Mouse (Mus musculus) embryonic facial prominence, embryonic 15.5 days (tissue): ENCODE measurements at regions not wholly inside any gene's neighbourhood (a gene's known extent, or its start where the extent isn't known, plus 50 kb on each side); places are given as distances from the start of the nearest gene placed in this dataset.

Experiments
- ATAC-seq: fragments of 200-750 bp; cut with Nextera tagmentation; 2 replicates; pipeline ENCODE4 v1.8.0; 2017; ENCODE audit warnings: low read depth, moderate TSS enrichment; ENCODE audit not compliant: insufficient number of reproducible peaks, low FRiP score, low TSS enrichment
- H3K27ac ChIP-seq: fragments of 300-500 bp; sonication (generic); replicated peaks from 2 replicates; pipeline ENCODE4 v1.5.1; 2015; ENCODE audit warnings: mild to moderate bottlenecking, inconsistent platforms
- H3K27me3 ChIP-seq: fragments of 300-500 bp; sonication (generic); 2 replicates; pipeline ENCODE4 v1.6.1; 2015; ENCODE audit warnings: inconsistent platforms
- H3K36me3 ChIP-seq: fragments of 300-500 bp; sonication (generic); 2 replicates; pipeline ENCODE4 v1.6.1; 2015; ENCODE audit warnings: mild to moderate bottlenecking, inconsistent platforms
- H3K4me1 ChIP-seq: fragments of 300-500 bp; sonication (generic); 2 replicates; pipeline ENCODE4 v1.6.1; 2015; ENCODE audit warnings: inconsistent platforms
- H3K4me2 ChIP-seq: fragments of 300-500 bp; sonication (generic); replicated peaks from 2 replicates; pipeline ENCODE4 v1.6.1; 2015; ENCODE audit warnings: mild to moderate bottlenecking, inconsistent platforms
- H3K4me3 ChIP-seq: fragments of 300-500 bp; sonication (generic); replicated peaks from 2 replicates; pipeline ENCODE4 v1.5.1; 2015; ENCODE audit warnings: mild to moderate bottlenecking, inconsistent platforms
- H3K9ac ChIP-seq: fragments of 300-500 bp; sonication (generic); 2 replicates; pipeline ENCODE4 v1.6.1; 2015; ENCODE audit warnings: inconsistent platforms
- H3K9me3 ChIP-seq: fragments of 300-500 bp; sonication (generic); replicated peaks from 2 replicates; pipeline ENCODE4 v1.6.1; 2016; ENCODE audit warnings: inconsistent platforms
- WGBS: fragments of 180-500 bp; shearing (Covaris S2); methylation state at CpG from one replicate; pipeline ENCODE4 v1.1.7; 2015; 5-methylcytosine and 5-hydroxymethylcytosine counted together

GRCm38 (mm10) chr3:130850766-130851308 is 120.6 kb upstream of the Rpl34 start:
- WGBS = 38% methylated on average over 5 of the region's 5 CpGs
- H3K4me1 ChIP-seq = no peaks in the 10 kb centered on the region; the same call in 1 of the 2 replicates
- ATAC-seq = no peak; the same call in 1 of the 2 replicates
- no peak overlapping the region for H3K27ac ChIP-seq
- H3K4me2 ChIP-seq = no peak overlapping the region
- H3K9ac ChIP-seq = no peak overlapping the region
- H3K36me3 ChIP-seq = no peaks in the 10 kb centered on the region
- no peaks in the 10 kb centered on the region for H3K9me3 ChIP-seq
- H3K27me3 ChIP-seq = no peaks in the 10 kb centered on the region
- H3K4me3 ChIP-seq = no peak overlapping the region

GRCm38 (mm10) chr3:130841755-130842154 is 111.6 kb upstream of the Rpl34 start:
- H3K4me3 ChIP-seq = no peak overlapping the region
- H3K9me3 ChIP-seq = no peaks in the 10 kb centered on the region
- H3K4me1 ChIP-seq = peaks cover 4% of the 10 kb centered on the region
- 24% methylated on average over 1 of the region's 1 CpGs for WGBS
- no peak overlapping the region for H3K27ac ChIP-seq
- no peak for ATAC-seq
- H3K4me2 ChIP-seq = no peak overlapping the region
- H3K36me3 ChIP-seq = no peaks in the 10 kb centered on the region
- H3K9ac ChIP-seq = no peak overlapping the region
- no peaks in the 10 kb centered on the region for H3K27me3 ChIP-seq

GRCm38 (mm10) chr3:130839924-130840440 is 109.8 kb upstream of the Rpl34 start:
- Histone ChIP-seq H3K27me3 (no peaks in the 10 kb centered on the region), H3K4me3 (no peak overlapping the region), H3K9ac (no peak overlapping the region), H3K4me2 (no peak overlapping the region), H3K36me3 (no peaks in the 10 kb centered on the region), H3K4me1 (peaks cover 7% of the 10 kb centered on the region), H3K27ac (no peak overlapping the region), H3K9me3 (no peaks in the 10 kb centered on the region)
- ATAC-seq = no peak
- 86% methylated on average over 9 of the region's 9 CpGs for WGBS

- no peak overlapping the region for H3K27ac ChIP-seq
- H3K27me3 ChIP-seq = no peaks in the 10 kb centered on the region
- ATAC-seq = peak; percentile 60
- H3K9me3 ChIP-seq = no peaks in the 10 kb centered on the region
- peak overlapping the region; percentile 24; the same call in 1 of the 2 replicates for H3K4me2 ChIP-seq
- peaks cover 7% of the 10 kb centered on the region for H3K4me1 ChIP-seq
- no peak overlapping the region for H3K9ac ChIP-seq
- 41% methylated on average over 19 of the region's 19 CpGs for WGBS
- H3K4me3 ChIP-seq = no peak overlapping the region
- H3K36me3 ChIP-seq = no peaks in the 10 kb centered on the region
Observed at GRCm38 (mm10) chr3:130838626-130839422, 108.6 kb upstream of the Rpl34 start.

GRCm38 (mm10) chr3:130833722-130834121 is 103.5 kb upstream of the Rpl34 start:
- Histone ChIP-seq H3K27me3 (no peaks in the 10 kb centered on the region), H3K4me1 (peaks cover 8% of the 10 kb centered on the region; the same call in 1 of the 2 replicates), H3K9me3 (no peaks in the 10 kb centered on the region), H3K9ac (no peak overlapping the region), H3K4me3 (no peak overlapping the region), H3K36me3 (no peaks in the 10 kb centered on the region), H3K4me2 (no peak overlapping the region), H3K27ac (no peak overlapping the region)
- WGBS = 65% methylated on average over 5 of the region's 5 CpGs
- no peak for ATAC-seq

- Histone ChIP-seq H3K4me1 (peaks cover 8% of the 10 kb centered on the region; the same call in 1 of the 2 replicates), H3K27me3 (no peaks in the 10 kb centered on the region), H3K9me3 (no peaks in the 10 kb centered on the region), H3K4me3 (no peak overlapping the region), H3K36me3 (no peaks in the 10 kb centered on the region), H3K4me2 (no peak overlapping the region), H3K9ac (no peak overlapping the region), H3K27ac (no peak overlapping the region)
- no peak for ATAC-seq
- 63% methylated on average over 9 of the region's 9 CpGs for WGBS
Observed at GRCm38 (mm10) chr3:130833082-130833481, 102.9 kb upstream of the Rpl34 start.

- 87% methylated on average over 6 of the region's 6 CpGs for WGBS
- no peak for ATAC-seq
- Histone ChIP-seq H3K4me1 (peaks cover 8% of the 10 kb centered on the region; the same call in 1 of the 2 replicates), H3K36me3 (no peaks in the 10 kb centered on the region), H3K27ac (no peak overlapping the region), H3K27me3 (no peaks in the 10 kb centered on the region), H3K9ac (no peak overlapping the region), H3K9me3 (no peaks in the 10 kb centered on the region), H3K4me3 (no peak overlapping the region), H3K4me2 (no peak overlapping the region)
Observed at GRCm38 (mm10) chr3:130831788-130832187, 101.6 kb upstream of the Rpl34 start.

- no peak for ATAC-seq
- H3K27me3 ChIP-seq = no peaks in the 10 kb centered on the region
- H3K4me3 ChIP-seq = no peak overlapping the region
- H3K36me3 ChIP-seq = no peaks in the 10 kb centered on the region
- H3K9me3 ChIP-seq = no peaks in the 10 kb centered on the region
- 72% methylated on average over 4 of the region's 4 CpGs for WGBS
- no peak overlapping the region for H3K4me2 ChIP-seq
- peaks cover 5% of the 10 kb centered on the region; the same call in 1 of the 2 replicates for H3K4me1 ChIP-seq
- no peak overlapping the region for H3K9ac ChIP-seq
- H3K27ac ChIP-seq = no peak overlapping the region
Observed at GRCm38 (mm10) chr3:130828346-130828745, 98.1 kb upstream of the Rpl34 start.

GRCm38 (mm10) chr3:130827934-130828333 is 97.7 kb upstream of the Rpl34 start:
- no peak for ATAC-seq
- Histone ChIP-seq H3K36me3 (no peaks in the 10 kb centered on the region), H3K4me3 (no peak overlapping the region), H3K27ac (no peak overlapping the region), H3K9me3 (no peaks in the 10 kb centered on the region), H3K4me1 (peaks cover 2% of the 10 kb centered on the region; the same call in 1 of the 2 replicates), H3K9ac (no peak overlapping the region), H3K4me2 (no peak overlapping the region), H3K27me3 (no peaks in the 10 kb centered on the region)
- WGBS = 52% methylated on average over 4 of the region's 4 CpGs

GRCm38 (mm10) chr3:130827021-130827420 is 96.8 kb upstream of the Rpl34 start:
- Histone ChIP-seq H3K9me3 (no peaks in the 10 kb centered on the region), H3K27ac (no peak overlapping the region), H3K9ac (no peak overlapping the region), H3K4me1 (no peaks in the 10 kb centered on the region), H3K4me2 (no peak overlapping the region), H3K27me3 (no peaks in the 10 kb centered on the region), H3K36me3 (no peaks in the 10 kb centered on the region), H3K4me3 (no peak overlapping the region)
- no peak for ATAC-seq
- WGBS = 74% methylated on average over 6 of the region's 6 CpGs

- no peak overlapping the region for H3K4me3 ChIP-seq
- no peak overlapping the region for H3K4me2 ChIP-seq
- peaks cover 23% of the 10 kb centered on the region for H3K4me1 ChIP-seq
- no peaks in the 10 kb centered on the region for H3K9me3 ChIP-seq
- H3K27me3 ChIP-seq = no peaks in the 10 kb centered on the region
- no peaks in the 10 kb centered on the region for H3K36me3 ChIP-seq
- no peak overlapping the region for H3K27ac ChIP-seq
- no peak overlapping the region for H3K9ac ChIP-seq
- 48% methylated on average over 9 of the region's 9 CpGs for WGBS
- no peak for ATAC-seq
Observed at GRCm38 (mm10) chr3:130819837-130820098, 89.6 kb upstream of the Rpl34 start.
